Mouse (Mus musculus): ENCODE results near the gene Gm20696.

The Gm20696 gene

GRCm38 (mm10) chr6:99285026-99285425, 381.6 kb downstream of the Gm20696 start:
- no peak for DNase-seq (ENCODE audit: low spot score in 2 of 2)

GRCm38 (mm10) chr6:99284019-99284418, 382.6 kb downstream of the Gm20696 start:
- DNase-seq (ENCODE audit: low spot score in 2 of 2) = no peak

- DNase-seq (ENCODE audit: low spot score in 2 of 2) = no peak
Observed at GRCm38 (mm10) chr6:99282866-99283657, 383.5 kb downstream of the Gm20696 start.

- DNase-seq (ENCODE audit: low spot score in 2 of 2) = no peak
Observed at GRCm38 (mm10) chr6:99281433-99281832, 385.2 kb downstream of the Gm20696 start.

- no peak for DNase-seq (ENCODE audit: low spot score in 2 of 2)
Observed at GRCm38 (mm10) chr6:99280619-99281018, 386.0 kb downstream of the Gm20696 start.

GRCm38 (mm10) chr6:99277251-99277650, 389.3 kb downstream of the Gm20696 start:
- no peak for DNase-seq (ENCODE audit: low spot score in 2 of 2)

- no peak for DNase-seq (ENCODE audit: low spot score in 2 of 2)
Observed at GRCm38 (mm10) chr6:99276297-99276653, 390.3 kb downstream of the Gm20696 start.

- DNase-seq (ENCODE audit: low spot score in 2 of 2) = no peak
Observed at GRCm38 (mm10) chr6:99275381-99276296, 391.0 kb downstream of the Gm20696 start.

GRCm38 (mm10) chr6:99274667-99275066, 391.9 kb downstream of the Gm20696 start:
- no peak for DNase-seq (ENCODE audit: low spot score in 2 of 2)

GRCm38 (mm10) chr6:99274222-99274621, 392.4 kb downstream of the Gm20696 start:
- DNase-seq (ENCODE audit: low spot score in 2 of 2) = no peak

GRCm38 (mm10) chr6:99273177-99273576, 393.4 kb downstream of the Gm20696 start:
- DNase-seq (ENCODE audit: low spot score in 2 of 2) = no peak

GRCm38 (mm10) chr6:99272174-99272573, 394.4 kb downstream of the Gm20696 start:
- DNase-seq (ENCODE audit: low spot score in 2 of 2) = no peak

- DNase-seq (ENCODE audit: low spot score in 2 of 2) = no peak
Observed at GRCm38 (mm10) chr6:99271741-99272140, 394.9 kb downstream of the Gm20696 start.

GRCm38 (mm10) chr6:99269921-99270320, 396.7 kb downstream of the Gm20696 start:
- no peak for DNase-seq (ENCODE audit: low spot score in 2 of 2)

GRCm38 (mm10) chr6:99268171-99269061, 398.2 kb downstream of the Gm20696 start:
- no peak for DNase-seq (ENCODE audit: low spot score in 2 of 2)

GRCm38 (mm10) chr6:99265945-99266656, 400.5 kb downstream of the Gm20696 start:
- no peak for DNase-seq (ENCODE audit: low spot score in 2 of 2)

- no peak for DNase-seq (ENCODE audit: low spot score in 2 of 2)
Observed at GRCm38 (mm10) chr6:99265173-99265572, 401.4 kb downstream of the Gm20696 start.

- no peak for DNase-seq (ENCODE audit: low spot score in 2 of 2)
Observed at GRCm38 (mm10) chr6:99264192-99265093, 402.2 kb downstream of the Gm20696 start.

GRCm38 (mm10) chr6:99263886-99264185, 402.8 kb downstream of the Gm20696 start:
- DNase-seq (ENCODE audit: low spot score in 2 of 2) = no peak
